Mouse (Mus musculus): ENCODE measurements around the gene Slc16a5.

- TF ChIP-seq E2F4 (IDR thresholded peaks at IDR 0.05; ENCODE audit: insufficient read depth) (no peak), SRF (IDR thresholded peaks at IDR 0.05; ENCODE audit: control insufficient read depth, insufficient read length, low read depth) (no peak), POLR2A (IDR thresholded peaks at IDR 0.05; ENCODE audit: insufficient read length, low read depth) (no peak)
Measured at GRCm38 (mm10) chr11:115515021-115515420, 52.7 kb downstream of the Slc16a5 start.

Measured in myocyte (in vitro differentiated cells).